Comparison of ENCODE assay signal across 7 mouse cellular contexts in the genomic region with DNA sequence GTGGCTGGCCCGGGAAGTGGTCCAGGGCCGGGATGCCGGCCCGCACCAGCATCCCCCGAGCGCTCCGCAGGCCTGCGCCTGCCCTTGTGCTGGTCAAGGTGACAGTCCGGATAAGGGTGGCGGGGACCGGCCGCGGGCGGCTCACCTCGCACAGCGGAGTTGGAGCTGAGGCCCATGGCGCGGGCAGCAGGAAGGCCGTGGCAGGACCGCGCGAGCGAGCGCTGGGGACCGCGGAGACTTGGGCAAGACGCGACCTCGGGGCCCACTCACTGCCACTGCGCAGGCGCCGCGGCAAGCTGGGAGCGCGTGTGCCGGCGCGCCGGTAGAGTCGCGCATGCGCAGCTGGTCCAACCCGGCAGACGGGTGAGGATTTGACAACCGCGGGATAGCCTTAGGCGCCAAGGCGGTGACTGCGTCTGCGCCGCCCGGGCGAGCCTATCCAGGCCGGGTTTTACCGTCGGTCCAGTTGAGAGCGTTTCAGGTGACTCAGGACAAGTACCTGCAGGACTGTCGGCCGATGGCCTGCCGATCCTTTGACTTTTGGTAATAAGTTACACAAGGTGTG. TPM values are rescaled to one million over a fixed set of nuclear protein-coding genes. Genes with fewer than 3 reads are reported as not detected.
A peak's percentile ranks its signal among the peaks of the same experiment; 100 is the strongest.
DNase-seq lines count a peak whose midpoint lies in the region; ATAC-seq lines count a peak whose summit lies in the region.

TSS of gene Cisd1 (minus strand) at position 376 of the 565 bp plus-strand sequence.

- no peaks in the 10 kb centered on the region for H3K27me3 ChIP-seq in embryonic facial prominence, embryonic 10.5 days (replicated peaks; ENCODE audit: low read depth, poor library complexity, severe bottlenecking)
- no peaks in the 10 kb centered on the region for H3K27me3 ChIP-seq in limb, embryonic 10.5 days (ENCODE audit: low read depth, poor library complexity, severe bottlenecking)
- no peaks in the 10 kb centered on the region for H3K27me3 ChIP-seq in midbrain, embryonic 13.5 days

- H3K4me1 ChIP-seq in embryonic facial prominence, embryonic 10.5 days: peaks cover 48% of the 10 kb centered on the region
- peaks cover 38% of the 10 kb centered on the region for H3K4me1 ChIP-seq in limb, embryonic 10.5 days
- H3K4me1 ChIP-seq in midbrain, embryonic 13.5 days (replicated peaks): peaks cover 46% of the 10 kb centered on the region

- H3K9me3 ChIP-seq in embryonic facial prominence, embryonic 10.5 days: no peaks in the 10 kb centered on the region
- no peaks in the 10 kb centered on the region for H3K9me3 ChIP-seq in limb, embryonic 10.5 days (replicated peaks)
- no peaks in the 10 kb centered on the region for H3K9me3 ChIP-seq in midbrain, embryonic 13.5 days

- H3K4me3 ChIP-seq in embryonic facial prominence, embryonic 10.5 days: peak within 1 kb of the TSS; percentile 82
- H3K4me3 ChIP-seq in limb, embryonic 10.5 days: peak within 1 kb of the TSS; percentile 86
- peak within 1 kb of the TSS; percentile 88 for H3K4me3 ChIP-seq in midbrain, embryonic 13.5 days (replicated peaks)

- under 1% methylated on average over 60 of the region's 60 CpGs for WGBS in embryonic facial prominence, embryonic 10.5 days
- under 1% methylated on average over 60 of the region's 60 CpGs for WGBS in limb, embryonic 10.5 days
- under 1% methylated on average over 60 of the region's 60 CpGs for WGBS in midbrain, embryonic 13.5 days

- peak within 1 kb of the TSS; percentile 90 for H3K9ac ChIP-seq in midbrain, embryonic 13.5 days (replicated peaks)

- peak; percentile 31 for ATAC-seq in granulocyte monocyte progenitor cell, adult 5-6 weeks (replicated peaks; ENCODE audit: poor library complexity, severe bottlenecking)
- peak; percentile 82 for ATAC-seq in midbrain, embryonic 13.5 days

- DNase-seq in adrenal gland, postnatal 10 days: peak; percentile 94
- peak; percentile 96 for DNase-seq in embryonic facial prominence, embryonic 10.5 days (ENCODE audit: low spot score)
- peak; percentile 98 for DNase-seq in kidney, adult 11 months
- DNase-seq in limb, embryonic 10.5 days (ENCODE audit: low spot score): peak; percentile 96
- DNase-seq in spleen, adult 12 weeks (ENCODE audit: low spot score): peak; percentile 86

- peak within 1 kb of the TSS; percentile 78 for H3K4me2 ChIP-seq in midbrain, embryonic 13.5 days (replicated peaks)

- H3K27ac ChIP-seq in embryonic facial prominence, embryonic 10.5 days (replicated peaks): peak within 1 kb of the TSS; percentile 93
- H3K27ac ChIP-seq in limb, embryonic 10.5 days: peak within 1 kb of the TSS; percentile 94
- peak within 1 kb of the TSS; percentile 82 for H3K27ac ChIP-seq in midbrain, embryonic 13.5 days

- no peaks in the 10 kb centered on the region for H3K36me3 ChIP-seq in embryonic facial prominence, embryonic 10.5 days (replicated peaks)
- H3K36me3 ChIP-seq in limb, embryonic 10.5 days: no peaks in the 10 kb centered on the region
- no peaks in the 10 kb centered on the region for H3K36me3 ChIP-seq in midbrain, embryonic 13.5 days

RNA-seq across cellular contexts. Expression of gene Cisd1, which starts in this region (rescaled TPM):
- total RNA-seq in adrenal gland, postnatal 10 days (2021): 100 to 1,000 TPM; 157 to 163 TPM
- polyA plus RNA-seq in embryonic facial prominence, embryonic 10.5 days (2016; fragmentation: Nextera tagmentation; extraction: Ambion mirVana): 115 and 130 TPM in 2 replicates
- 33.2 and 35.9 TPM in 2 replicates for total RNA-seq in granulocyte monocyte progenitor cell, adult 5-6 weeks (2014; fragmentation: Nextera tagmentation)
- 12.7 and 13.5 TPM in 2 replicates for total RNA-seq in granulocyte monocyte progenitor cell, adult 5-6 weeks (2017)
- polyA plus RNA-seq in limb, embryonic 10.5 days (2016; fragmentation: Nextera tagmentation; extraction: Ambion mirVana): 112 and 125 TPM in 2 replicates
- polyA plus RNA-seq in midbrain, embryonic 13.5 days (2015; fragmentation: Nextera tagmentation; extraction: Ambion mirVana): 222 and 228 TPM in 2 replicates

Comparison
In these comparisons a context has a peak if more than half of its experiments do, and no peak if none do; other contexts are left out.
1. Peak in every context shown above with its lines: DNase-seq, ATAC-seq, H3K4me3 ChIP-seq and H3K27ac ChIP-seq.
2. RNA of gene Cisd1 (total RNA-seq): 157 to 163 TPM in adrenal gland, postnatal 10 days; 12.7 to 35.9 TPM in granulocyte monocyte progenitor cell, adult 5-6 weeks; every median in the first group is over 4 times any median in the second.